Mouse (Mus musculus) stomach, embryonic 16.5 days (tissue): ENCODE measurements at regions not wholly inside any gene's neighbourhood (a gene's known extent, or its start where the extent isn't known, plus 50 kb on each side); places are given as distances from the start of the nearest gene placed in this dataset.

Experiments
- ATAC-seq: fragments of 200-750 bp; cut with Nextera tagmentation; 2 replicates; pipeline ENCODE4 v1.8.0; 2017; ENCODE audit warnings: moderate number of reproducible peaks, moderate TSS enrichment; ENCODE audit not compliant: insufficient read depth, low FRiP score
- H3K27ac ChIP-seq: fragments of 300-500 bp; sonication (generic); 2 replicates; pipeline ENCODE4 v1.5.1; 2014; ENCODE audit warnings: low read length
- H3K27me3 ChIP-seq: fragments of 300-500 bp; sonication (generic); 2 replicates; pipeline ENCODE4 v1.6.1; 2014; ENCODE audit warnings: low read length, control low read depth, mixed read lengths; ENCODE audit not compliant: control insufficient read depth, insufficient read depth
- H3K36me3 ChIP-seq: fragments of 300-500 bp; sonication (generic); 2 replicates; pipeline ENCODE4 v1.6.1; 2014; ENCODE audit warnings: low read length; ENCODE audit not compliant: control insufficient read depth, insufficient read depth
- H3K4me1 ChIP-seq: fragments of 300-500 bp; sonication (generic); 2 replicates; pipeline ENCODE4 v1.6.1; 2014; ENCODE audit warnings: low read length, control low read depth, mixed read lengths; ENCODE audit not compliant: control insufficient read depth, insufficient read depth
- H3K4me2 ChIP-seq: fragments of 300-500 bp; sonication (generic); 2 replicates; pipeline ENCODE4 v1.6.1; 2014; ENCODE audit warnings: low read depth, low read length, mixed read lengths
- H3K4me3 ChIP-seq: fragments of 300-500 bp; sonication (generic); replicated peaks from 2 replicates; pipeline ENCODE4 v1.5.1; 2014; ENCODE audit warnings: mild to moderate bottlenecking, low read length
- H3K9ac ChIP-seq: fragments of 300-500 bp; sonication (generic); 2 replicates; pipeline ENCODE4 v1.6.1; 2014; ENCODE audit warnings: low read length
- H3K9me3 ChIP-seq: fragments of 300-500 bp; sonication (generic); replicated peaks from 2 replicates; pipeline ENCODE4 v1.6.1; 2016; ENCODE audit warnings: low read length, control low read depth; ENCODE audit not compliant: control insufficient read depth
- WGBS: fragments of 180-500 bp; shearing (Covaris S2); extraction: QIAGEN DNeasy Blood & Tissue Kit; methylation state at CpG from one replicate; pipeline ENCODE4 v1.1.7; 2014; 5-methylcytosine and 5-hydroxymethylcytosine counted together

DNA sequence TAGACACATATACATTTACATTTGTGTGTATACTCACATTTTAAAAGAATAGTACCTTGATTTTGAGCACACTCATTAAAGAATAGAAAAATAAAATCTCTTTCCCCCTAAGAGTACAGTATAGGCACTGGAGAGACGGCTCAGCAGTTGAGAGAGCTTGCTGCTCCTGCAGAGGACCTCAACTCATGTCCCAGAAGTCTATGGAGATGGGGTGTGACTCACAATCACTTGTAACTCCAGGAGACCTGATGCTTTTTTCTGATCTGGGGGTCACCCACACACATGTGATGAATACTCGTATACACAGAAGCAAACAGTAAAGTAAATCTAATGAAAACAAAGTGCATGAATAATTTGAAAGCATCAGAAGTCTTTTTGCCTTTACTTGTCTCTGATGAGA, 129.5 kb upstream of the Peli1 start:
- ATAC-seq: no peak

DNA sequence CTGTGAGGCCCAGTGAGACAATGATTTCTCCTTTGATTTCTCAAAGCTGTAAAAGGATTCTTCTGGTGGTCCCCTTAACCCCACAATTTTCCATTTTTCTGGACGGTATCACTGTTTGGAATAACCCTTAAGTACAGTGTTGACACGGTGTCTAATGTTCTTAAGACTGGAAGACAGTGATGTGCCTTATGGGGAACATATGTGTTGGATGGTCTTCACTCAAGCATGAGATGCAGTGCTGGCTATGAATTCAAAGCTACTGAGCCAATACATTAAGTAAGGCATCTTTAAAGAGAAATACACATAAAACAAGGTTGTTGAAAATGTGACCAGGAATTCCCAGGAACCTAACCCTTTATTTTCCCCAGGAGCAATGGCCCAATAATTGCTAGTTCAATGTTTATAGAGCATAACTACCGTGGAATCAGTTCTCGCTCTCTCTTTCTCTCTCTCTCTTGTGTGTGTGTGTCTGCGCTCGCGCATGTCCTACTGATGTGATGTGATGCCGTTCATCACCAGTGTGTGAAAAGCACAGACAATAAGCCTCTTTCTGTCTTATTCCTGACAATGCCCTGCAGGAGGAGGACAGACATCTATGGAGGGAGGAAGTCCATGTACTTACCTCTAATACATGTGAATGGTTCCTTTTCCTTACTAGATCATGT, 125.4 kb upstream of the Peli1 start:
- Histone ChIP-seq H3K27ac (no peak overlapping the region), H3K4me3 (no peak overlapping the region), H3K4me2 (no peak overlapping the region), H3K4me1 (no peaks in the 10 kb centered on the region), H3K27me3 (no peaks in the 10 kb centered on the region), H3K9me3 (0 out of 2 replicates have a peak, but pooled peaks cover 4% of the 10 kb centered on the region), H3K36me3 (no peaks in the 10 kb centered on the region), H3K9ac (no peak overlapping the region)
- 81% methylated on average over 8 of the region's 8 CpGs for WGBS
- ATAC-seq: no peak

More for the DNA sequence above, 129.5 kb upstream of the Peli1 start:
- Histone ChIP-seq H3K27ac (no peak overlapping the region), H3K27me3 (no peaks in the 10 kb centered on the region), H3K4me3 (no peak overlapping the region), H3K9ac (no peak overlapping the region), H3K4me1 (peaks cover 5% of the 10 kb centered on the region; the same call in 1 of the 2 replicates), H3K9me3 (0 out of 2 replicates have a peak, but pooled peaks cover 4% of the 10 kb centered on the region), H3K36me3 (no peaks in the 10 kb centered on the region), H3K4me2 (no peak overlapping the region)
- 80% methylated on average over 2 of the region's 2 CpGs for WGBS

DNA sequence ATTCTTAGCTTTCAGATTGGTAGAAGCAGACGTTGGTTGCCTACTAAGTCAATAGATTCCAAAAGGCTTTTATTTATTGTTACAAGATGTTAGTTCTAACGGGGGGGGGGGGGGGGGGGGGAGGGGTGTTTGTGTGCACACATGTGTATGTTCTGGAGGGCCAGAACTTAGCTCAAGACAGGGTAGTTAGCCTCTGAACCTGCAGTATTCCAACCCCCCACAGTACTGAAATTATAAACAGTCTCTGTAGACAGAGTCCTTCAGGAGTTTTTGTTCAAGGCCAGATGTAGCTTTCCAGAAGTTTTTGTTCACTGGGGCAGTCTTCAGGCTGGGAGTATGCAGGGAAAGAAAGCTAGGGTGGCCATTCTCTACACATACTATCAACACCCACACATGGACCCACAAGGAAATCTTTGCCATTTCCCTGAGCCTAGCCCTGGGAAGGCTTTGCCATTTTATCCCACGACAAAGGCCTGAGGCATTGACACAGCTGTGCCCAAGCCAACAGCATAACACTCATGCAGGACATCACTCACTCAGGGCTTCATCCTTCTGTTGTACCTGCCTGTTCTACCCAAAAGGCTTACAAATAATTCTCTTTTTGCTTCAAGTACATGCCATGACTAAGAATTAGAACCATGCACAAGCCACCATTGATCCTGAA, 123.6 kb upstream of the Peli1 start:
- no peak for ATAC-seq
- H3K4me3 ChIP-seq: no peak overlapping the region
- H3K9me3 ChIP-seq: 0 out of 2 replicates have a peak, but pooled peaks cover 4% of the 10 kb centered on the region
- H3K27ac ChIP-seq: no peak overlapping the region
- H3K9ac ChIP-seq: no peak overlapping the region
- WGBS: 63% methylated on average over 3 of the region's 3 CpGs
- no peaks in the 10 kb centered on the region for H3K36me3 ChIP-seq
- no peaks in the 10 kb centered on the region for H3K27me3 ChIP-seq
- no peaks in the 10 kb centered on the region for H3K4me1 ChIP-seq
- H3K4me2 ChIP-seq: no peak overlapping the region

DNA sequence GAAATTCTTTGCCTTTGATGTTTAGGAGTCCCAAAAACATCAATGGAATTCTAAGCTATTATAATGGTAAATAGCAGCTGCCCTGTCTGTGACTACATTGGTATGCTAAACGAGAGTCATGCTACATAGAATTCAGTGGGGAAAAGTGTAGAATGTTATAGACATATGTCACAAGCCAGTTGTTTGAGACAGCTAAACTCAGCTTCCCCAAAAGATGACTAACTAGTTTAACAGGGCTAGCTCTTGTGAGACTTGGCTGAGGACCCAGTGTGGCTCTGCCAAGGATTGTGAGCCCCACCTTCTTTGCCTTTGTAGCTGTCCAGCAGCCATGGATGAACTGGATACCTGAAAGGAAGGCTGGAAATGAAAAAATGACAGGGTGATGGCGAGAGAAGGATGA, 122.8 kb upstream of the Peli1 start:
- H3K9ac ChIP-seq: no peak overlapping the region
- H3K36me3 ChIP-seq: no peaks in the 10 kb centered on the region
- no peak overlapping the region for H3K4me2 ChIP-seq
- H3K4me3 ChIP-seq: no peak overlapping the region
- H3K9me3 ChIP-seq: 0 out of 2 replicates have a peak, but pooled peaks cover 4% of the 10 kb centered on the region
- no peaks in the 10 kb centered on the region for H3K27me3 ChIP-seq
- 68% methylated on average over 2 of the region's 2 CpGs for WGBS
- no peak for ATAC-seq
- H3K27ac ChIP-seq: no peak overlapping the region
- no peaks in the 10 kb centered on the region for H3K4me1 ChIP-seq

DNA sequence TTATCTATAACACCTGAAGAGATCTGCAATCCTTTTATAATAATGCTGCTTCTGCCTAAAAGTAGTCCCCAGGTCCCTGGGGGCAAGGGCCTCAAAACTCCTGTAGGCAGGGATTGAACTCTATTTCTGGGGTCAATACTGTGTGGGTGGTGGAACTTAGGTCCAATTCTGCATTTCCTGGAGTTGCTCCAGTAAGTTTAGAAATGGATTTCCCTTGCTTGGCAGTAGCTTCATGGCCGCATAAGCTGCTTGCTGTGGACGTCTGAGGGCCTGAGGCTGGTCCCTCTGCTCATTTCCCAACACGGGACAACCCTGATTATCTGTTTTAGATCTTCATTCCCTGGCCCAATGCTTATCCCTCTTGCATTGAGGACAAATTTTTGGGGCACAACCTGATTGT, 118.0 kb upstream of the Peli1 start:
- no peak overlapping the region for H3K4me2 ChIP-seq
- H3K4me3 ChIP-seq: no peak overlapping the region
- H3K36me3 ChIP-seq: no peaks in the 10 kb centered on the region
- no peak for ATAC-seq
- H3K9ac ChIP-seq: no peak overlapping the region
- 74% methylated on average over 3 of the region's 3 CpGs for WGBS
- H3K27me3 ChIP-seq: no peaks in the 10 kb centered on the region
- no peaks in the 10 kb centered on the region for H3K9me3 ChIP-seq
- H3K27ac ChIP-seq: no peak overlapping the region
- H3K4me1 ChIP-seq: no peaks in the 10 kb centered on the region

DNA sequence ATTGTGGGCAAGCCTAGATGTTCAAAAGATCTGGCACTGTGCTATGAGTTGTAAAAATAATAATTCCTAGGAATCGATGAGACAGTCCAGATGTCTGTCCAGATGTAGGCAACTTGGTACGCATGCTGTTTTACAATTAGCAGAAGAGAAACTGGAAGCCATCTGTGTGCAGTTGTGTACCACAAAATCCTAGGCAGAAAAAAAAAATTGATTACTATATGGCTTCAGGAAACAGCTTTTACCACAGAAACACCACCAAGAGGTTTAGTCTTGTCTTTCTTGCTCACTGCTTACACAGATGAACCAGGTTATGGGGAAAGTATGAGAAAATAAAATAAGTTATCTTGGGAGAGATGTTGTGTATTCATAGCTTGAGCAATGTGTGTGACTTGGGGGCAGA, 109.5 kb upstream of the Peli1 start:
- ATAC-seq: no peak
- H3K9ac ChIP-seq: no peak overlapping the region
- no peak overlapping the region for H3K27ac ChIP-seq
- no peaks in the 10 kb centered on the region for H3K9me3 ChIP-seq
- WGBS: 81% methylated on average over 2 of the region's 2 CpGs
- no peaks in the 10 kb centered on the region for H3K4me1 ChIP-seq
- H3K27me3 ChIP-seq: no peaks in the 10 kb centered on the region
- H3K36me3 ChIP-seq: no peaks in the 10 kb centered on the region
- H3K4me2 ChIP-seq: no peak overlapping the region
- no peak overlapping the region for H3K4me3 ChIP-seq

DNA sequence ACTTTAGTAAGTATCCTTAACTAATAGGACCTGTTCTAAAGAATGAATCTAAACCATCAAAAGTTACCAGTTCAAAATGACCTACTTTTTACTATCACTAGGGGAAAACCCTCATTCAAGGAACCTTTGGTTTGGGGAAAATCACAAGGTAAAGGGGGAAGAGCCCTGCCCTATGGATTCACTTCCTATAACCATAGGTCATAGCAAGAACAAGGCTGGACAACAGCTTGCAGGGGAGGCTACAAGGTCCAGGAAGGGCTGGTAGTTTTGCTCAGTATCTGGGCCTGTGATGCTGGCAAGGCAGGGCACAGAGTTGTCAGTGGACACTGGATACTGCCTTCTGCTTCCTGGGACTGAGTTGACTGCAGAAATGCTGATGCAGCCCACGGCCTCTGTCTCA, 109.1 kb upstream of the Peli1 start:
- no peak overlapping the region for H3K4me3 ChIP-seq
- 56% methylated on average over 1 of the region's 1 CpGs for WGBS

DNA sequence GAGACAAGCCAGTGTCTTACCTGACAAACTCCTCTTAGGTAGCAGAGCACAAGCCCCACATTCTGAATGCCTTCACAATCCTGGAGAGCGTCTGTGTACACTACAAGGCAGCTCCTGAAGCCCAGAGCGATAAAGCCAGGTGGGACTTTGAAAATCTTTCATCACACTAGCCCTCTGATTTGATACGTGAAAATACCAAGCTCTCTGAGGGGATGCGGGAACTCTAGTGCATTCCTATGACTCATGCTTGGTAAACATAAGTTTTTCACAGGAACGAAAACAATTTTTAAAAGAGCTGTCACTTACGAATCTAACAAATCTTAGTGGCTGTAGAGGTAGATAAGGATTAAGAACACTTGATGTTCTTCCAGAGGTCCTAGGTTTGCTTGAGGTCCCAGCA, 108.6 kb upstream of the Peli1 start:
- no peak overlapping the region for H3K27ac ChIP-seq
- no peaks in the 10 kb centered on the region for H3K36me3 ChIP-seq
- no peaks in the 10 kb centered on the region for H3K4me1 ChIP-seq
- no peak for ATAC-seq
- no peak overlapping the region for H3K4me3 ChIP-seq
- no peaks in the 10 kb centered on the region for H3K27me3 ChIP-seq
- 51% methylated on average over 6 of the region's 6 CpGs for WGBS
- H3K4me2 ChIP-seq: no peak overlapping the region
- no peak overlapping the region for H3K9ac ChIP-seq
- no peaks in the 10 kb centered on the region for H3K9me3 ChIP-seq

More for the DNA sequence above, 109.1 kb upstream of the Peli1 start:
- Histone ChIP-seq H3K27me3 (no peaks in the 10 kb centered on the region), H3K4me2 (no peak overlapping the region), H3K9me3 (no peaks in the 10 kb centered on the region), H3K36me3 (no peaks in the 10 kb centered on the region), H3K9ac (no peak overlapping the region), H3K4me1 (no peaks in the 10 kb centered on the region), H3K27ac (no peak overlapping the region)
- no peak for ATAC-seq

DNA sequence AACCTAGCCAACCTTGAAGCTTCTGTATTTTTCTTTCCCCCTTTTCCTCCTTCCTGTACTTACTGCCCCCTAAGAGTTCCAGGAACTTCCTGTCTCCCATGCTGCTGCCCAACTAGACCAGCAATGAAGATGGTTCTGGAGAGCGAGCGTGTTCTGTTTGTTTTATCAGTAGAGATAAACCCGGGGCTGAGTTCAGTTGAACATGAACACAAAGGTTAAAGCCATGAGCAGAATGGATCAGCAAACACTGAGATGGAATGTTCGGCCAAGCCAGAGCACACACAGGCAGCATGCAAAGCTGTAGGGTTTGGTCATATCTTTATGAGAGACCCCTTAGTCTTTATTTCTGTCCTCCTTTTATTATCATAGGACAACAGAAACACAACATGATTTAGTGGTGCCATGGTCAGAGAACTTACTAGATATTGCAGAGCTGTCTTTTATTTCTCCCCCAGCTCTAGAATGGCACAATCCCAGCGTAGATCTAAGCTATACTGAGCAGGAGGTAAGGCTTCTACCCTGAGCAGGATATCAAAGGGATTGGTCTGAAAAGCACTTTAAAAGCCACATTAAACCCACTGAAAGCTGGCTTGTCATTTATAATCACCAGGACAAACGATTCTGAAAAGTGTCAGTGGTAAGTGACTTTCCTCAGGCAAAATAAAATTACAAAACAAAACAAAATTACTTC, 105.9 kb upstream of the Peli1 start:
- no peak overlapping the region for H3K27ac ChIP-seq
- H3K27me3 ChIP-seq: no peaks in the 10 kb centered on the region
- no peak overlapping the region for H3K4me2 ChIP-seq
- WGBS: 29% methylated on average over 6 of the region's 6 CpGs
- no peaks in the 10 kb centered on the region for H3K4me1 ChIP-seq
- H3K9me3 ChIP-seq: no peaks in the 10 kb centered on the region
- no peaks in the 10 kb centered on the region for H3K36me3 ChIP-seq
- ATAC-seq: no peak
- H3K4me3 ChIP-seq: no peak overlapping the region
- H3K9ac ChIP-seq: no peak overlapping the region
